Mouse (Mus musculus) neural tube, embryonic 11.5 days (tissue): ENCODE measurements around the gene Gm45785. TPM values are rescaled to one million over a fixed set of nuclear protein-coding genes. Genes with fewer than 3 reads are reported as not detected.

Experiments used
- ATAC-seq: fragments of 200-750 bp; cut with Nextera tagmentation; 2 replicates; pipeline ENCODE4 v1.8.0; 2017; ENCODE audit warnings: moderate number of reproducible peaks, mild to moderate bottlenecking, moderate TSS enrichment, moderate library complexity; ENCODE audit not compliant: insufficient read depth, low FRiP score, low TSS enrichment
- DNase-seq: peaks from one replicate; pipeline ENCODE4 v3.0.0-alpha.2; 2015; ENCODE audit warnings: low spot score
- H3K27ac ChIP-seq: fragments of 300-500 bp; sonication (generic); 2 replicates; pipeline ENCODE4 v1.5.1; 2014; ENCODE audit warnings: low read depth, mild to moderate bottlenecking, low read length
- H3K27me3 ChIP-seq: fragments of 300-500 bp; sonication (generic); 2 replicates; pipeline ENCODE4 v1.6.1; 2014; ENCODE audit warnings: mild to moderate bottlenecking, low read length, mixed read lengths; ENCODE audit not compliant: control insufficient read depth, insufficient read depth
- H3K36me3 ChIP-seq: fragments of 300-500 bp; sonication (generic); 2 replicates; pipeline ENCODE4 v1.6.1; 2014; ENCODE audit warnings: mild to moderate bottlenecking, low read length, moderate library complexity, mixed read lengths; ENCODE audit not compliant: control insufficient read depth, insufficient read depth
- H3K4me1 ChIP-seq: fragments of 300-500 bp; sonication (generic); 2 replicates; pipeline ENCODE4 v1.6.1; 2014; ENCODE audit warnings: low read length, mixed read lengths; ENCODE audit not compliant: control insufficient read depth, insufficient read depth
- H3K4me2 ChIP-seq: fragments of 300-500 bp; sonication (generic); 2 replicates; pipeline ENCODE4 v1.6.1; 2014; ENCODE audit warnings: low read depth, mild to moderate bottlenecking, moderate library complexity
- H3K4me3 ChIP-seq: fragments of 300-500 bp; sonication (generic); 2 replicates; pipeline ENCODE4 v1.5.1; 2014; ENCODE audit warnings: low read depth, low read length
- H3K9ac ChIP-seq: fragments of 300-500 bp; sonication (generic); 2 replicates; pipeline ENCODE4 v1.6.1; 2014; ENCODE audit warnings: mild to moderate bottlenecking, low read length
- H3K9me3 ChIP-seq: fragments of 300-500 bp; sonication (generic); 2 replicates; pipeline ENCODE4 v1.6.1; 2016; ENCODE audit warnings: low read length; ENCODE audit not compliant: control insufficient read depth
- WGBS: fragments of 180-500 bp; shearing (Covaris S2); extraction: QIAGEN DNeasy Blood & Tissue Kit; methylation state at CpG from one replicate; pipeline ENCODE4 v1.1.7; 2014; 5-methylcytosine and 5-hydroxymethylcytosine counted together
- polyA plus RNA-seq: library from polyadenylated mRNA; unstranded; fragments of >200 nt; fragmentation: Nextera tagmentation; extraction: Ambion mirVana; gene quantifications from 2 replicates; pipeline ENCODE4 v1.2.1, GENCODE M21; 2014

Gm45785 gene
- polyA plus RNA-seq, 1 experiment from 2014 or later: not detected

GRCm38 (mm10) chr7:140843806-140844205, 12.3 kb downstream of the Gm45785 start:
- no peaks in the 10 kb centered on the region for H3K9me3 ChIP-seq
- WGBS: 83% methylated on average over 7 of the region's 7 CpGs
- no peak overlapping the region for H3K9ac ChIP-seq
- DNase-seq (no peak), ATAC-seq (no peak)
- H3K4me1 ChIP-seq: no peaks in the 10 kb centered on the region
- H3K4me2 ChIP-seq: no peak overlapping the region
- H3K27me3 ChIP-seq: 0 out of 2 replicates have a peak, but pooled peaks cover 4% of the 10 kb centered on the region
- no peak overlapping the region for H3K4me3 ChIP-seq
- H3K27ac ChIP-seq: no peak overlapping the region
- H3K36me3 ChIP-seq: no peaks in the 10 kb centered on the region

- Histone ChIP-seq H3K4me2 (no peak overlapping the region), H3K27ac (no peak overlapping the region), H3K9ac (no peak overlapping the region), H3K9me3 (no peaks in the 10 kb centered on the region), H3K4me3 (no peak overlapping the region), H3K36me3 (no peaks in the 10 kb centered on the region), H3K27me3 (0 out of 2 replicates have a peak, but pooled peaks cover 4% of the 10 kb centered on the region), H3K4me1 (no peaks in the 10 kb centered on the region)
- DNase-seq (no peak), ATAC-seq (no peak)
- WGBS: 38% methylated on average over 19 of the region's 19 CpGs
These were observed 15.1 kb downstream of the Gm45785 start for GRCm38 (mm10) chr7:140840750-140841735.

GRCm38 (mm10) chr7:140839556-140839955, 16.6 kb downstream of the Gm45785 start:
- H3K9me3 ChIP-seq: no peaks in the 10 kb centered on the region
- no peak overlapping the region for H3K9ac ChIP-seq
- H3K4me1 ChIP-seq: no peaks in the 10 kb centered on the region
- H3K36me3 ChIP-seq: no peaks in the 10 kb centered on the region
- H3K27me3 ChIP-seq: 0 out of 2 replicates have a peak, but pooled peaks cover 4% of the 10 kb centered on the region
- ATAC-seq: no peak
- WGBS: 61% methylated on average over 5 of the region's 5 CpGs
- no peak overlapping the region for H3K4me3 ChIP-seq
- DNase-seq: no peak
- no peak overlapping the region for H3K4me2 ChIP-seq
- H3K27ac ChIP-seq: no peak overlapping the region

- 88% methylated on average over 9 of the region's 9 CpGs for WGBS
- Histone ChIP-seq H3K36me3 (no peaks in the 10 kb centered on the region), H3K9ac (no peak overlapping the region), H3K9me3 (no peaks in the 10 kb centered on the region), H3K4me1 (no peaks in the 10 kb centered on the region), H3K27ac (no peak overlapping the region), H3K27me3 (0 out of 2 replicates have a peak, but pooled peaks cover 2% of the 10 kb centered on the region), H3K4me3 (no peak overlapping the region), H3K4me2 (no peak overlapping the region)
- DNase-seq: no peak
- ATAC-seq: no peak
These were observed 19.7 kb downstream of the Gm45785 start for GRCm38 (mm10) chr7:140836243-140837115.

- Histone ChIP-seq H3K4me1 (no peaks in the 10 kb centered on the region), H3K9me3 (no peaks in the 10 kb centered on the region), H3K9ac (no peak overlapping the region), H3K27me3 (0 out of 2 replicates have a peak, but pooled peaks cover 2% of the 10 kb centered on the region), H3K4me3 (no peak overlapping the region), H3K27ac (no peak overlapping the region), H3K4me2 (no peak overlapping the region), H3K36me3 (no peaks in the 10 kb centered on the region)
- no peak for DNase-seq
- ATAC-seq: no peak
- 74% methylated on average over 2 of the region's 2 CpGs for WGBS
These were observed 20.4 kb downstream of the Gm45785 start for GRCm38 (mm10) chr7:140835758-140836087.

GRCm38 (mm10) chr7:140834968-140835757, 21.0 kb downstream of the Gm45785 start, which contains the start of gene Urah:
Urah (plus strand) TSS chr7:140835018.
- WGBS: 43% methylated on average over 20 of the region's 20 CpGs
- H3K27me3 ChIP-seq: no peaks in the 10 kb centered on the region
- H3K27ac ChIP-seq: no peak within 1 kb of the TSS

GRCm38 (mm10) chr7:140833341-140833740, 22.8 kb downstream of the Gm45785 start:
- no peak overlapping the region for H3K27ac ChIP-seq
- H3K27me3 ChIP-seq: no peaks in the 10 kb centered on the region
- no peak overlapping the region for H3K4me3 ChIP-seq
- no peak overlapping the region for H3K9ac ChIP-seq
- H3K4me1 ChIP-seq: no peaks in the 10 kb centered on the region
- ATAC-seq: no peak
- no peaks in the 10 kb centered on the region for H3K36me3 ChIP-seq
- H3K4me2 ChIP-seq: no peak overlapping the region
- WGBS: 87% methylated on average over 4 of the region's 4 CpGs
- no peaks in the 10 kb centered on the region for H3K9me3 ChIP-seq
- DNase-seq: no peak

More at GRCm38 (mm10) chr7:140834968-140835757, 21.0 kb downstream of the Gm45785 start, which contains the start of gene Urah:
- no peak within 1 kb of the TSS for H3K9ac ChIP-seq
- H3K36me3 ChIP-seq: no peaks in the 10 kb centered on the region
- H3K9me3 ChIP-seq: no peaks in the 10 kb centered on the region
- no peak within 1 kb of the TSS for H3K4me2 ChIP-seq
- no peaks in the 10 kb centered on the region for H3K4me1 ChIP-seq
- no peak within 1 kb of the TSS for H3K4me3 ChIP-seq
- ATAC-seq (no peak), DNase-seq (no peak)

GRCm38 (mm10) chr7:140831447-140831846, 24.7 kb downstream of the Gm45785 start:
- Histone ChIP-seq H3K4me1 (no peaks in the 10 kb centered on the region), H3K4me3 (no peak overlapping the region), H3K9me3 (no peaks in the 10 kb centered on the region), H3K36me3 (no peaks in the 10 kb centered on the region), H3K27me3 (no peaks in the 10 kb centered on the region), H3K27ac (no peak overlapping the region), H3K9ac (no peak overlapping the region), H3K4me2 (no peak overlapping the region)
- 75% methylated on average over 6 of the region's 6 CpGs for WGBS
- no peak for ATAC-seq
- DNase-seq: no peak
